Mouse (Mus musculus) c-Kit-negative CD71-positive TER-119-positive erythroid progenitor cells, embryonic 14.5 days (primary cell): ENCODE data around the gene Hcst.
A peak's percentile ranks its signal among the peaks of the same experiment; 100 is the strongest.

ENCODE experiments used
- DNase-seq: peaks from one replicate; pipeline ENCODE4 v3.0.0-alpha.2; 2013; ENCODE audit warnings: low read depth, low spot score

Hcst gene

DNA sequence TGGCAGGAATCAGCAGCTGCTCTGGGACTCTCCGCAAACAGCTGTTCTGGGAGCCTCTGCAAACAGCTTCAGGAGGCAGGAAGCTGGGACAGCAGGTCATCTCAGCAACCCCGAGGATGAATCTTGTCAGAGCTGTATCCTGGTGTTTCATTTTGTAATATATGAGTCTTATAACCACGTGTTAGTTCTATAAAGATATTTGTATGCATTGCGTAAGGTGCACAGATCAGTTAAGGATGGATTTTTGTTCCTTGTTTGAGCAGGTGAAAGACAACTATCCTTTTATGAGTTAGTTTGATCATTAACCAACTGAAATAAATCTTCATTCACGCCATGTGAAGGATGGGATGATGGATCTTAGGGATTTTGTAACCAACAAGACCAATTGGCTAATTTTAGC, 39.6 kb downstream of the Hcst start:
- no peak for DNase-seq

GRCm38 (mm10) chr7:30373501-30373962, 46.1 kb downstream of the Hcst start:
- DNase-seq: peak; percentile 49
